ENCODE assay signal across 11 mouse cellular contexts in the genomic region with DNA sequence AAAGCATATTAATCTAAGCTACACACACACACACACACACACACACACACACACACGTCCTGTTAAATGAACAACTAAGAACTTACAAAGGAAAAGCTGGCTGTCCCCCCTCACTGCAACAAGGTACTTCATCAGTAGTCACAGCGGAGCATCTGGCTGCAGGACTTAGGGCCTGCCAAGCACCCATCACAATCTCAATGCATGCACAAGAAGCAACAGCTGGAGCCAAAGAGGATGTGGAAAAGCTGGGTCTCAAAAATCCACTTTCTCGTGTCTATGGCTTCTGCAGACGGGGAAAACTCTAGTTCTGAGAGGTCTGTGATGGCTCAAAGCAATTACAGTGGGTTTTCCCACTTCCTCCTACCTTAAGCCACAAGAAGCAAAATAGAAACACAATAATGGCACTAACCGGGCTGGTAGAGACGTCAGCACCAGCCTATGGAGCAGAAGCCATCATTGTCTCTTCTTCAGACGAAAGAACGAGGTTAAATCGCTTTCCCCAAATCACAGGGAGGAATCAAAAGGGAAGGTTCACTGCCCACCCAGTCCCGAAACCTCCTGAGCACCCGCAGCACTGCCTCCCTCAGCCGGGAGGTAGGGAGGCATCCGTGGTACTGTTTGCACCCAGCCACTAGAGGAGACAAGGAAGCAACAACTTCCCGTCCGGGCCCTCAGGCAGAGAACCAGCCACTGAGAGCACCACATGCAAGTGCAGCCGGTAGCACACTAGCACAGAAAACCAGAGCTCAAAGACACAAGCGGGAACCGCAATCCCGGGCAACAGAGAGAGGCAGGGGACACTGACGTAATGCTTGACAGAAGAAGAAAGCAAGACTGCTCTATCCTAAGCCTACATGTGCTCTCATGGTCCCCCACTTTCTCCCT. TPM values are rescaled to one million over a fixed set of nuclear protein-coding genes. Genes with fewer than 3 reads are reported as not detected.
A peak's percentile ranks its signal among the peaks of the same experiment; 100 is the strongest.
DNase-seq lines count a peak whose midpoint lies in the region; ATAC-seq and TF ChIP-seq lines count a peak whose summit lies in the region.
"Had no signal": no experiment of that assay in that cellular context is flagged by ENCODE, and none has a peak within 500 bp of the region (broad histone marks: within the 10 kb centered on the region; RNA-seq: fewer than 3 reads in every experiment).

No protein-coding gene starts in this region.

- H3K36me3 ChIP-seq in hindbrain, postnatal 0 days (ENCODE audit: insufficient read depth, low read length) = no peaks in the 10 kb centered on the region
- no peaks in the 10 kb centered on the region for H3K36me3 ChIP-seq in hindbrain, embryonic 13.5 days
- H3K36me3 ChIP-seq: limb, embryonic 15.5 days had no signal

- ATAC-seq in hindbrain, postnatal 0 days = peak; percentile 43; the same call in 1 of the 2 replicates
- ATAC-seq in hindbrain, embryonic 13.5 days (ENCODE audit: low FRiP score) = no peak
- peak; percentile 85 for ATAC-seq in monocyte, adult 5-6 weeks (replicated peaks; ENCODE audit: insufficient number of reproducible peaks, low FRiP score, low TSS enrichment, poor library complexity, severe bottlenecking)
- ATAC-seq: forebrain, embryonic 16.5 days had no signal

- TF ChIP-seq POLR2A in bone marrow macrophage, adult 2 months (IDR thresholded peaks at IDR 0.05; ENCODE audit: borderline replicate concordance, low read depth, low read length) = no peak

- no peak overlapping the region for H3K9ac ChIP-seq in hindbrain, postnatal 0 days (replicated peaks; ENCODE audit: low read length)
- no peak overlapping the region for H3K9ac ChIP-seq in hindbrain, embryonic 13.5 days
- H3K9ac ChIP-seq: limb, embryonic 15.5 days had no signal

- no peaks in the 10 kb centered on the region for H3K9me3 ChIP-seq in hindbrain, postnatal 0 days (ENCODE audit: low read length)
- H3K9me3 ChIP-seq in hindbrain, embryonic 13.5 days = no peaks in the 10 kb centered on the region
- H3K9me3 ChIP-seq: limb, embryonic 15.5 days had no signal

- no peak; the same call in 1 of the 2 replicates for TF ChIP-seq CTCF in hindbrain, postnatal 0 days (IDR thresholded peaks at IDR 0.05; ENCODE audit: low read depth)
- TF ChIP-seq CTCF in bone marrow macrophage, adult 2 months (IDR thresholded peaks at IDR 0.05; ENCODE audit: low read depth, low read length) = no peak

- H3K27me3 ChIP-seq in hindbrain, postnatal 0 days (ENCODE audit: insufficient read depth, low read length) = no peaks in the 10 kb centered on the region
- H3K27me3 ChIP-seq in hindbrain, embryonic 13.5 days = no peaks in the 10 kb centered on the region
- H3K27me3 ChIP-seq: limb, embryonic 15.5 days had no signal

- H3K27ac ChIP-seq in hindbrain, postnatal 0 days = no peak overlapping the region
- no peak overlapping the region for H3K27ac ChIP-seq in hindbrain, embryonic 13.5 days
- H3K27ac ChIP-seq in bone marrow macrophage, adult 2 months (ENCODE audit: insufficient read depth, low read depth, low read length) = peak overlapping the region; percentile 33; the same call in 1 of the 2 replicates
- H3K27ac ChIP-seq: limb, embryonic 15.5 days had no signal

- no peaks in the 10 kb centered on the region for H3K4me1 ChIP-seq in hindbrain, postnatal 0 days (ENCODE audit: insufficient read depth, low read length)
- H3K4me1 ChIP-seq in hindbrain, embryonic 13.5 days (replicated peaks) = peaks cover 22% of the 10 kb centered on the region; the same call in 1 of the 2 replicates
- peaks cover 14% of the 10 kb centered on the region for H3K4me1 ChIP-seq in bone marrow macrophage, adult 2 months (ENCODE audit: control insufficient read depth, insufficient read depth, low read length)

- H3K4me3 ChIP-seq in hindbrain, postnatal 0 days (ENCODE audit: low read length) = no peak overlapping the region
- H3K4me3 ChIP-seq in hindbrain, embryonic 13.5 days = no peak overlapping the region
- H3K4me3 ChIP-seq in bone marrow macrophage, adult 2 months (ENCODE audit: insufficient read depth, low read length) = peak overlapping the region; percentile 59
- H3K4me3 ChIP-seq: limb, embryonic 15.5 days had no signal

- WGBS in hindbrain, postnatal 0 days = 73% methylated on average over 20 of the region's 20 CpGs
- 87% methylated on average over 20 of the region's 20 CpGs for WGBS in hindbrain, embryonic 13.5 days

- DNase-seq in hindbrain, postnatal 0 days (ENCODE audit: low spot score) = no peak
- DNase-seq in B cell, adult 2 months = peak; percentile 50 to 54
- no peak for DNase-seq in ovary, postnatal 10 days (ENCODE audit: low spot score)
- no peak for DNase-seq in layer of hippocampus, postnatal 14 days (ENCODE audit: low spot score in 2 of 2)
- DNase-seq in urinary bladder, adult 18-20 months (ENCODE audit: low spot score in 2 of 2) = no peak
- DNase-seq: cerebellum, postnatal 10 days had no signal

- no peak overlapping the region for H3K4me2 ChIP-seq in hindbrain, postnatal 0 days (ENCODE audit: low read depth, low read length)
- no peak overlapping the region for H3K4me2 ChIP-seq in hindbrain, embryonic 13.5 days
- H3K4me2 ChIP-seq: limb, embryonic 15.5 days had no signal

RNA-seq across cellular contexts. Expression of gene Map3k4, which starts 11.1 kb away (rescaled TPM):
- total RNA-seq in hindbrain, postnatal 0 days (2014; rRNA removed) = 36.2 and 39.2 TPM in 2 replicates
- 52.2 and 54.5 TPM in 2 replicates for polyA plus RNA-seq in hindbrain, postnatal 0 days (2015; fragmentation: Nextera tagmentation; extraction: Ambion mirVana)
- 41.1 and 45.8 TPM in 2 replicates for polyA plus RNA-seq in hindbrain, embryonic 13.5 days (2015; fragmentation: Nextera tagmentation; extraction: Ambion mirVana)
- 9.3 and 11.1 TPM in 2 replicates for polyA plus RNA-seq in bone marrow macrophage, adult 2 months (2012; ENCODE audit: insufficient read depth, insufficient read length, missing spikeins)
- 20.8 to 45.9 TPM (median 22.8 TPM) in 3 replicates for total RNA-seq in monocyte, adult 5-6 weeks (2017)
- 10 to 100 TPM; 41.5 to 46.0 TPM for total RNA-seq in layer of hippocampus, postnatal 14 days (2021)

Comparison
In these comparisons a context has a peak if more than half of its experiments do, and no peak if none do; other contexts are left out.
1. DNase-seq: peak in B cell, adult 2 months (2 of 2); none in hindbrain, postnatal 0 days (single experiment), ovary, postnatal 10 days (single experiment), layer of hippocampus, postnatal 14 days (0 of 2) and urinary bladder, adult 18-20 months (0 of 2).